Mouse (Mus musculus) liver, embryonic 12.5 days (tissue): Measurements from ENCODE around the gene Itga5. TPM values are rescaled to one million over a fixed set of nuclear protein-coding genes. Genes with fewer than 3 reads are reported as not detected.
A peak's percentile ranks its signal among the peaks of the same experiment; 100 is the strongest.

Source experiments
- ATAC-seq: fragments of 200-750 bp; cut with Nextera tagmentation; 2 replicates; pipeline ENCODE4 v1.8.0; 2017; ENCODE audit warnings: moderate number of reproducible peaks, mild to moderate bottlenecking, moderate library complexity
- H3K27ac ChIP-seq: fragments of 300-500 bp; sonication (generic); 2 replicates; pipeline ENCODE4 v1.5.1; 2016; ENCODE audit warnings: mild to moderate bottlenecking
- H3K27me3 ChIP-seq: fragments of 300-500 bp; sonication (generic); replicated peaks from 2 replicates; pipeline ENCODE4 v1.6.1; 2016; ENCODE audit warnings: mild to moderate bottlenecking, moderate library complexity
- H3K36me3 ChIP-seq: fragments of 300-500 bp; sonication (generic); 2 replicates; pipeline ENCODE4 v1.6.1; 2016; ENCODE audit warnings: mild to moderate bottlenecking, moderate library complexity
- H3K4me1 ChIP-seq: fragments of 300-500 bp; sonication (generic); 2 replicates; pipeline ENCODE4 v1.6.1; 2016
- H3K4me2 ChIP-seq: fragments of 300-500 bp; sonication (generic); 2 replicates; pipeline ENCODE4 v1.6.1; 2016; ENCODE audit warnings: mild to moderate bottlenecking, moderate library complexity
- H3K4me3 ChIP-seq: fragments of 300-500 bp; sonication (generic); 2 replicates; pipeline ENCODE4 v1.5.1; 2016; ENCODE audit warnings: mild to moderate bottlenecking, moderate library complexity
- H3K9ac ChIP-seq: fragments of 300-500 bp; sonication (generic); 2 replicates; pipeline ENCODE4 v1.6.1; 2016; ENCODE audit warnings: mild to moderate bottlenecking, moderate library complexity
- H3K9me3 ChIP-seq: fragments of 300-500 bp; sonication (generic); replicated peaks from 2 replicates; pipeline ENCODE4 v1.6.1; 2016; ENCODE audit warnings: mild to moderate bottlenecking, moderate library complexity
- WGBS: fragments of 180-500 bp; shearing (Covaris S2); methylation state at CpG from one replicate; pipeline ENCODE4 v1.1.7; 2016; ENCODE audit not compliant: insufficient replicate concordance; 5-methylcytosine and 5-hydroxymethylcytosine counted together
- polyA plus RNA-seq: library from polyadenylated mRNA; unstranded; fragments of >200 nt; fragmentation: Nextera tagmentation; extraction: Ambion mirVana; gene quantifications from 2 replicates; pipeline ENCODE4 v1.2.1, GENCODE M21; 2016

The Itga5 gene
- polyA plus RNA-seq, 1 experiment from 2014 or later, result 23.2 TPM

DNA sequence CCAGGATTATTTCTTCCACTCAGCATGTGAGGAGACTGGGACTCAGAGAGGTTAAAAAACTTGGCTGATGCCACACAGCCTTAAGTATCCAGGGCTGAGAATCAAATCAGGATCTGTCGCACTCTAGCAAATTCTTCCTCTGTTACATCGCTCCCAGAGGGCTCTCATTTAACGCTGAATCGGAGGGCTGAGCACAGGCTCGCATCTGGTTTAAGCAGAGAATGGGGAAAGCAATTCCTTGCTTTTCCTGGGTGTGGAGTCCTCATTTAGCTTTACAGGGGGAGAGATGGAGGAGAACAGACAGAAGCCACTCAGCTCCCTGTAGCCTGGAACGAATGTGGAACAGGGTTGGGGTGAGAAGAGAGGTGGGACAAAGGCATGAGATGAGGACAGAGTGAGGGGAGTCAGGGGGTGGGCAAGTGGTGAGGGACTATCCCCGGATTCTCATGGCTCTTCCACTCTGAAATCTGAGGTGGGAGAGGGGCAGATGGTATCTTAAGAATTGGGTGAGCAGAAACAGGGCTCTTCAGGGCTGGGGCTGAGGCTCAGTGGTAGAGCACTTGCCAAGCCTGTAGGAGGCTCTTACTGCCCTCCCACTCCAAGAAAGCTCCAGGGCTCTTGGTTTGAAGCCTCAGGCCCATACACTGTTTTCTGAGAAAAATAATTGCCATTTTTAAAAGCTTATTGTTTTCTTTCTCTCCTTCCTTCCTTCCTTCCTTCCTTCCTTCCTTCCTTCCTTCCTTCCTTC lies 30.9 kb downstream of the Itga5 start:
- H3K27me3 ChIP-seq, result peaks cover 23% of the 10 kb centered on the region
- no peak overlapping the region for H3K4me2 ChIP-seq
- H3K27ac ChIP-seq, result no peak overlapping the region
- H3K4me3 ChIP-seq, result no peak overlapping the region
- ATAC-seq, result no peak
- peaks cover 77% of the 10 kb centered on the region for H3K4me1 ChIP-seq
- WGBS, result 65% methylated on average over 7 of the region's 7 CpGs
- no peak overlapping the region for H3K9ac ChIP-seq
- no peaks in the 10 kb centered on the region for H3K36me3 ChIP-seq
- H3K9me3 ChIP-seq, result no peaks in the 10 kb centered on the region

DNA sequence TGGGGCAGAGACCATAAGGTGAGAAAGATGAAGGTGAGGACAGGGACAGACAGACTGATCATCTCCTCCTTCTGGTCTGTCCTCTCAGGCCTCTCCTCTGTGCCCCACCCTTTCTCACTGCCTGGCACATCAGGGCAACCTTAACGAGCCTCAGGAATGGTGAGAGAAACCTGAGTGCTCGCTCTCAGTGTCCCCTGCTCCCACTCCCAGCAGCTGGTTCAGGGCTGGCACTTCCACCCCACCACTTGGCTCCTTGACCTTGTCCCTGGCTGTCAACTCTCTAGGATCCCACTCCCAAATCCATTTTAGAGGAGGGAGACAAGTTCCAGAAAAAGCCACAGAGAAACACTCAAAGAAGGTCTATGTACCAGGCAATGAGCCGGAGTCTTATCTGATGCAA lies 31.5 kb downstream of the Itga5 start:
- Histone ChIP-seq H3K36me3 (peaks cover 4% of the 10 kb centered on the region; the same call in 1 of the 2 replicates), H3K27me3 (0 out of 2 replicates have a peak, but pooled peaks cover 17% of the 10 kb centered on the region), H3K9ac (no peak overlapping the region), H3K4me3 (no peak overlapping the region), H3K9me3 (no peaks in the 10 kb centered on the region), H3K27ac (no peak overlapping the region), H3K4me1 (peaks cover 71% of the 10 kb centered on the region), H3K4me2 (no peak overlapping the region)
- WGBS, result 42% methylated on average over 3 of the region's 3 CpGs
- no peak for ATAC-seq

DNA sequence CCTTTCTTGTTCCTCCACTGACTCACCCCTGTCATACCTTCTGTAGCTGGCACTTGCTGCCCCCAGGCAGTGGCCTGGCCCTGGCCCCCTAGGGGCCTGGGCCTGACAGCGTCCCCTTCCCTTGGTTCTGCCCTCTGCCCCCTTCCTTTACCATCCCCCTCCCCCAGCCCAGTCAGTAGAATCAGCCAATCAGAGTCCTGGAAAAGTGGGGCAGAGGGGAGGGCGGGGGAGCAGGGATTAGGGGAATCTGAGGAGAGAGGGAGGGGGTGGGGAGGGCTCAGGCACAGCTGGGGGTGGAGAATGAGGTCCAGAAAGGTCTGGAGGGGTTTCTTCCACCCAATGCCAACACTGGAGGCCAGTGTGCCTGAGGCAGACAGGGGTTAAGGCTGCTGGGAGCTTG lies 32.4 kb downstream of the Itga5 start:
- Histone ChIP-seq H3K9ac (0 out of 2 replicates have a peak overlapping the region, but pooled peaks have one; percentile 3), H3K4me2 (peak overlapping the region; percentile 37), H3K9me3 (no peaks in the 10 kb centered on the region), H3K27me3 (0 out of 2 replicates have a peak, but pooled peaks cover 9% of the 10 kb centered on the region), H3K4me1 (peaks cover 62% of the 10 kb centered on the region), H3K4me3 (no peak overlapping the region), H3K36me3 (peaks cover 4% of the 10 kb centered on the region; the same call in 1 of the 2 replicates), H3K27ac (peak overlapping the region; percentile 28)
- peak; percentile 48; the same call in 1 of the 2 replicates for ATAC-seq
- 38% methylated on average over 2 of the region's 2 CpGs for WGBS

DNA sequence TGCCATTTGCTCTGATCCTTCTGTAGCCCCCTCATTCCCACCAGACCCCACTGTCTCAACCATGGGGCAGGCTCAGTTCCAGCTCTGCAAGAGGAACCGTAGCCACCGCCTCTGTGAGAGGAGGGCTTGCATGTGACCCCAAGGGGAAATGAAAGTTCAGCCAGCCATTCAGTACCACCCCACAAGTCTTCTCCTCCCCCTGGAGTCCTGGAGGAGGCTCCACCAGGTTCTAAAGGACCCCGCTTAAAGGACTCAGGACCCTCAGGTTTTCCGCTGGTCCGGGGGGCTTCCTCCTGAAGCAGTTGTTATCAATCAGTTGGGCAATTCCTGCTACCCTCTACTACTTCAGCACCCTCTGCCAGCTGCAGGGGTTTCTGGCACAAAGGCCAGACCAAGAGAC lies 32.8 kb downstream of the Itga5 start:
- Histone ChIP-seq H3K36me3 (peaks cover 4% of the 10 kb centered on the region; the same call in 1 of the 2 replicates), H3K4me2 (peak overlapping the region; percentile 37), H3K9ac (0 out of 2 replicates have a peak overlapping the region, but pooled peaks have one; percentile 3), H3K27me3 (0 out of 2 replicates have a peak, but pooled peaks cover 4% of the 10 kb centered on the region), H3K4me1 (peaks cover 57% of the 10 kb centered on the region), H3K27ac (peak overlapping the region; percentile 45; the same call in 1 of the 2 replicates), H3K9me3 (no peaks in the 10 kb centered on the region), H3K4me3 (no peak overlapping the region)
- ATAC-seq, result no peak
- WGBS, result 64% methylated on average over 5 of the region's 5 CpGs

DNA sequence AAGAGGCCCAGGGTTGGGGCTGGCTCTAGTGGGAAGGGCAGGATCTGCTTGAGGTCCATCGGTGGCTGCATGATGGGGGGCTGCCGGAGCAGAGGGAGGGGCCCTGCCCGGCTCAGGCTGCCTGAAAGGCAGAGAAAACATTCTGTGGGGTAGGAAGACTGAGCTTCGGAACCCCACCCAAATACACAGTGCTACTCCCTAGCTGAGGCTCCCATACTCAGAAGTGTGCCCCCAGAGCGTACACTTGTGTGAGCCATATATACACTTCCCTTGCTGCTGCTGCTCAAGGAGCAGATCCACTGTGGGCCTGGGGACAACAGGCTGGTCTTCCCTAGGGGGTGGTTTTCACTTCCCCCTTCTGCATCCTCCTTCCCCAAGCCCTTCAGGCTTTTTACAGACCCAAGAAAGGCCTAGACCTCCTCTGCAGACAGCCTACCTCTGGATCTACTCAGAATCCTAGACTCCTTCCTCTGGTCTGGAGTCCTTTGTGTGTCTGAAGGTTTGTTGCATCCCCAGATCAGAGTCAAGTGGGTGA lies 33.4 kb downstream of the Itga5 start:
- peak overlapping the region; percentile 45; the same call in 1 of the 2 replicates for H3K27ac ChIP-seq
- no peak overlapping the region for H3K9ac ChIP-seq
- peaks cover 52% of the 10 kb centered on the region for H3K4me1 ChIP-seq
- WGBS, result 51% methylated on average over 5 of the region's 5 CpGs
- no peak for ATAC-seq
- H3K36me3 ChIP-seq, result peaks cover 4% of the 10 kb centered on the region; the same call in 1 of the 2 replicates
- H3K27me3 ChIP-seq, result no peaks in the 10 kb centered on the region
- H3K4me3 ChIP-seq, result 0 out of 2 replicates have a peak overlapping the region, but pooled peaks have one; percentile 10
- peak overlapping the region; percentile 37 for H3K4me2 ChIP-seq
- no peaks in the 10 kb centered on the region for H3K9me3 ChIP-seq

DNA sequence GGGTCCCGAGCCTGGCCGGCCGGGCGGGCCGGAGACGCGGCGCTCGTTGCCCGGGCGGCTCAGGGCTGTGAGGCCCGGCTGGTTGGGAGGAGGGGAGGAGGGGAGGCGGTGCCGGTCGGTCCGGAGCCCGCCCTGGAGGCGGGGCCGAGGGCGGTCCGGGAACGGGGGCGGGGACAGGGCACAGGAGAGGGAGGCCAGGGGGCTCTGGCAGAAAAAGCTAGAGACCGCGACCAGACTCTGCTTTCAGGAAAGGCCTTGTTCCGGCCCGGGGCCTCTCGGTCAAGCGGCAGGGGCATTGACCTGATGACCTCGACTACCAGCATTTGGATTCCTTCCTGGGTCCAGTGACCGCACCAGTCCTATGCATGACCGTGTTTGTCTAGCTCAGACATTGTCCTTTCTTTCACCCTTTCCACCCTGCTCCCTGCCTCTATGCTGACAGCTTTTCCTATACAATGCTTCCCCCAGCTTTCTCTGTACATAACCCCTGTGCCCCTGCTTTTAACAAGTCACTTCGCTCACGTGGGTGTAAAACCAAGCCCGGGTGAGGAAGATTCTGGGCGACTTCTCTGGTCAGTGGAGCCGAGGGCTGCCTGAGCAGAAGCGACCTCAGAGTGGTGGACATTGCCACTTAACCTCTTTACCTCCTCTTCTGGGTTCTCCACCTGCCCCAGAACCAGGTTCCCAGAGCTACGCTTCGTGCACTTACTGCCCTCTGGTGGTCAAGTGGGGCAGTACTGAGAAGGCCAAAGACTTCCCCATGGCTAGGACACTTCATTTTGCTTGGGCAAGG lies 42.9 kb downstream of the Itga5 start:
- peak; percentile 94 for ATAC-seq
- H3K4me2 ChIP-seq, result peak overlapping the region; percentile 96
- peak overlapping the region; percentile 79 for H3K27ac ChIP-seq
- no peaks in the 10 kb centered on the region for H3K9me3 ChIP-seq
- H3K9ac ChIP-seq, result peak overlapping the region; percentile 79
- 1% methylated on average over 39 of the region's 40 CpGs for WGBS
- H3K27me3 ChIP-seq, result no peaks in the 10 kb centered on the region; the same call in 1 of the 2 replicates
- H3K36me3 ChIP-seq, result peaks cover 17% of the 10 kb centered on the region
- peak overlapping the region; percentile 67 for H3K4me3 ChIP-seq
- H3K4me1 ChIP-seq, result peaks cover 50% of the 10 kb centered on the region

DNA sequence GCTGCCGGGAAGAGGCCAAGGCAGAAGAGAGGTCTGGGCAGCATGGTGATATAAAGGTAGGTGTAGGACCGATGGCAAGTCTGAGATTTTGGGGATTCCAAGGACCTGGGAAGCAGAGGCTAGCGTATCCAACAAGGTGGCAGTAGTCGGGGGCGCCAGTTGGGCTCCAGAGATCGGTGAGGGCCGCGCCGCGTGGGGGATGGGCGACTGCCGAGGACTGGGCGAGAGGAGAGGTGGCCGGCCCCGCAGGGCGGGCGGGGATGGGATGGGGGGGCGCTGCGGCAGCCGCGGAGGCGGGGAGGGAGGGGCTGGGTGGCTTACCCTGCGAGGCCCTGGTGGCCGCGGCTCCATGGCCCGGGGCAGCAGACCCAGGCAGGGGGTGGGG lies 43.5 kb downstream of the Itga5 start:
- Histone ChIP-seq H3K36me3 (peaks cover 22% of the 10 kb centered on the region), H3K4me3 (peak overlapping the region; percentile 67), H3K27me3 (no peaks in the 10 kb centered on the region; the same call in 1 of the 2 replicates), H3K9ac (peak overlapping the region; percentile 79), H3K4me1 (peaks cover 56% of the 10 kb centered on the region), H3K27ac (peak overlapping the region; percentile 79), H3K4me2 (peak overlapping the region; percentile 96), H3K9me3 (no peaks in the 10 kb centered on the region)
- ATAC-seq, result peak; percentile 70
- WGBS, result 2% methylated on average over 10 of the region's 26 CpGs

DNA sequence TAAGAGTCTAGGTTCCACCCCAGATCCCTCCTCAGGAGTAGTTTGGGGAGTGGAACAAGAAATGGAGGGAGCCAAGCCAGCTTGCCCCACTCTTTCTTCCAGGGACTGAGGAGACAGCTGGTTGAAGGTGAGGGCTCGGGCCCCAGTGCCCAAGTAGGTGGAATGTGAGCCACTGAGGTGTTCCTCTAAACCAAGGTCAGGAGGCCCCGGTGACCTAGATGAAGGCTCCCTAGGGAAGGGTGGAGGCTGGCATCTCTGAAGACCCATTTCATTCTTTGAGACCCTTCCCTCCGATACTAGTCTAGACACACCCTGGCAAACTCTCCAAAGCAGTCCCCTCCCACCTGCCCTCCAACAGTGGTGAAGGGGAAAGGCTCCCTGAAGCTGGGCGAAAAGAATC lies 44.2 kb downstream of the Itga5 start:
- WGBS, result 47% methylated on average over 4 of the region's 4 CpGs
- H3K4me2 ChIP-seq, result peak overlapping the region; percentile 96
- H3K9me3 ChIP-seq, result no peaks in the 10 kb centered on the region
- peaks cover 62% of the 10 kb centered on the region for H3K4me1 ChIP-seq
- H3K9ac ChIP-seq, result peak overlapping the region; percentile 79
- peaks cover 29% of the 10 kb centered on the region for H3K36me3 ChIP-seq
- H3K4me3 ChIP-seq, result peak overlapping the region; percentile 67
- no peak overlapping the region for H3K27ac ChIP-seq
- no peak for ATAC-seq
- H3K27me3 ChIP-seq, result no peaks in the 10 kb centered on the region; the same call in 1 of the 2 replicates

DNA sequence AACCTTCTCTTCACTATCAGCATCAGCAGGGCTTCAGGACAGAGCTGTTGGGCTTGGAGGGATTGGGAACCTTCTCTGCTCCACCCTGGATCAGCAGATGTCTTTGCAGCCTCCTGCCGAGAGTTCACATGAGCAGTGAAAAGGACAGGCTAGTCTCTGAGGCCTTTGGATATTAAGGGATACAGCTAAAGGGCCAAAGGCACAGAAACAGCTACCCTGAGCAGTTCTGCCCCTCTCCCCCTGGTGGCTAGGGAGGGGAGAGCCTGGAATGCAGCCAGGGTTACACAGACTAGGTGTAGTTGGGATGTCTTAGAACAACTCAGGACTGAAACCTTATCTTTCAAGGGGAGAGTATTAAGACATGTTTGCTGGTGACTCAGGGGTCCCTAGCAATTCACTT lies 45.5 kb downstream of the Itga5 start:
- 64% methylated on average over 1 of the region's 1 CpGs for WGBS
- H3K36me3 ChIP-seq, result peaks cover 42% of the 10 kb centered on the region
- no peak overlapping the region for H3K4me2 ChIP-seq
- H3K27ac ChIP-seq, result no peak overlapping the region
- no peak overlapping the region for H3K9ac ChIP-seq
- no peak overlapping the region for H3K4me3 ChIP-seq
- no peak for ATAC-seq
- H3K9me3 ChIP-seq, result no peaks in the 10 kb centered on the region
- H3K27me3 ChIP-seq, result no peaks in the 10 kb centered on the region; the same call in 1 of the 2 replicates
- peaks cover 73% of the 10 kb centered on the region for H3K4me1 ChIP-seq

DNA sequence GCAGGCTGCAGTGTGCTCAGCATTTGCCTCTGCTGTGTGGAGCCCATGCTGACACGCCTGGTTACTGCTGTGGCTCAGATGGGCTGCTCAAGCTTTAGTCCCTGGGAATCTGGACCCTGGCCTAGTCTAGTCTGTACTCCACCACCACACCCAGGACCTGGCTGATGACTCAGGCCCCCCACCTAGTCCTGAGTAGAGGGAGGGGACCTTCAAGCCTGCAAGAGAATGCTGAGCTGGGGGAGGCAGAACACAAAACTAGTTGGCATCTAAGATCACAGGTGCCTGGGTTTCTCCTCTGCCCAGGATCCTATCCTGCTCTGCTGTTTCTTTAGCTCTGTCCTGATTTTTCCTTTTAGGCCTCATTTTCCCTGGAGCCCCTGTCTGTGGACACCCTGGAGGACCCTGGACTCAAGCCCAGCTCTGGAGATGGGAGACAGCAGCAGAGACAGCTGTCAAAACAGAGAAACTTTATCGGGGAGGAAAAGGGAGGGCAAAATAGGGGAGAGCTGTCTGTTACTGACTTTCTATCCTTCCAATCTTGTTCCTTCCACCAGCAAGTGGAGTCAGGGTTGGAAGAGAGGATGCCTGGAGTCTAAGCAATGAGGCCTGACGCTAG lies 48.3 kb downstream of the Itga5 start:
- 68% methylated on average over 3 of the region's 3 CpGs for WGBS
- no peak overlapping the region for H3K27ac ChIP-seq
- H3K36me3 ChIP-seq, result peaks cover 54% of the 10 kb centered on the region
- H3K9ac ChIP-seq, result no peak overlapping the region
- no peaks in the 10 kb centered on the region for H3K9me3 ChIP-seq
- no peak overlapping the region for H3K4me2 ChIP-seq
- no peak for ATAC-seq
- H3K4me1 ChIP-seq, result peaks cover 76% of the 10 kb centered on the region
- no peak overlapping the region for H3K4me3 ChIP-seq
- no peaks in the 10 kb centered on the region; the same call in 1 of the 2 replicates for H3K27me3 ChIP-seq

DNA sequence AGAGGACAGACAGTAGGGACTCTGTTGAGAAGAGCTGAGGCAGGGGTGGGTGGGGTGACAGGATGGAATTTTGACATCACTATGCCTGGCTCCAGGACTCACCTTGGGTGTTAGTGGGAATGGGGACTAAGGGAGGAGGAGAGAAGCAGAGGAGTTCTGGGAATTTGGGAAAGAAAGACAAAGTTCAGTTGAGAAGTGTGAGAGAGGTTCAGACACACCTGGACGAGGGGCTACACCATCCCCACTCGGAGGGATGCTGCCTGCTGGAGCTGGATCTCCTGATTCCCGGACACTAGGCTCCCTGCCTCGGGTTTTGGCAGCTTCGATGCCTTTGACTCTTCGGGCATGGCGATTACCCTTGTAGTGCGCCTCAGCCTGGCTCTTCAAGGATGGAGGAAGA lies 48.8 kb downstream of the Itga5 start:
- H3K9ac ChIP-seq, result no peak overlapping the region
- H3K9me3 ChIP-seq, result no peaks in the 10 kb centered on the region
- no peaks in the 10 kb centered on the region; the same call in 1 of the 2 replicates for H3K27me3 ChIP-seq
- 81% methylated on average over 8 of the region's 8 CpGs for WGBS
- H3K4me1 ChIP-seq, result peaks cover 76% of the 10 kb centered on the region
- no peak overlapping the region for H3K27ac ChIP-seq
- no peak for ATAC-seq
- H3K4me3 ChIP-seq, result no peak overlapping the region
- peaks cover 54% of the 10 kb centered on the region for H3K36me3 ChIP-seq
- H3K4me2 ChIP-seq, result no peak overlapping the region
